Mouse (Mus musculus): ENCODE data around the gene Cldn24. TPM values are rescaled to one million over a fixed set of nuclear protein-coding genes. Genes with fewer than 3 reads are reported as not detected.

The Cldn24 gene
- polyA plus RNA-seq, 1 experiment from 2014 or later = not detected

GRCm38 (mm10) chr8:47843651-47844050, 21.7 kb downstream of the Cldn24 start:
- Histone ChIP-seq H3K36me3 (ENCODE audit: control insufficient read depth, insufficient read depth, low read length) (peaks cover 65% of the 10 kb centered on the region), H3K9ac (ENCODE audit: low read depth, low read length) (no peak overlapping the region), H3K9me3 (ENCODE audit: control insufficient read depth, low read length) (no peaks in the 10 kb centered on the region), H3K4me1 (ENCODE audit: control insufficient read depth, insufficient read depth, low read length) (no peaks in the 10 kb centered on the region), H3K27ac (ENCODE audit: low read depth, low read length) (no peak overlapping the region), H3K4me3 (ENCODE audit: low read length) (no peak overlapping the region), H3K4me2 (replicated peaks; ENCODE audit: low read depth, low read length) (no peak overlapping the region), H3K27me3 (ENCODE audit: control insufficient read depth, insufficient read depth, low read length) (no peaks in the 10 kb centered on the region)
- no peak for ATAC-seq (ENCODE audit: low FRiP score, low TSS enrichment)
- 95% methylated on average over 10 of the region's 10 CpGs for WGBS

DNA sequence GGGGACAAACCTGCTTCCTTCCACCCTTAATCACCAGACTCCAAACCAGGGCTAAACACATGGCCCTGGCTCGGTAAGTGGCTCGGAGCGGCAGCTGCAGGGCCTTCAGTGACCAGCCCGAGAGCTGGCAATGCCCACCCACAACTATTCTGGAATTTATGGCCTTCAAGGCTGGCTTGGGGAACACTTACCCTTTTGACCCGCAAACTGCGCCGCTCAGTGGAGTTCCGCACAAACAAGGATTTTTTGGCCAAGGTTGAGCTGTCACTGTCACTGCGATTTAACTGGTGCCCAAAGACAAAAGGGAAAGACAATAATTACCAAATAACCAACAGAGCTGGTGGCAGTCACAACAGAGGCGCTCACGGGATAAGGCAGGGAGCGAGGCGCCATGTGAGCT, 24.0 kb downstream of the Cldn24 start:
- Histone ChIP-seq H3K36me3 (ENCODE audit: control insufficient read depth, insufficient read depth, low read length) (peaks cover 66% of the 10 kb centered on the region), H3K4me3 (ENCODE audit: low read length) (no peak overlapping the region), H3K4me1 (ENCODE audit: control insufficient read depth, insufficient read depth, low read length) (no peaks in the 10 kb centered on the region), H3K4me2 (replicated peaks; ENCODE audit: low read depth, low read length) (no peak overlapping the region), H3K27ac (ENCODE audit: low read depth, low read length) (no peak overlapping the region), H3K27me3 (ENCODE audit: control insufficient read depth, insufficient read depth, low read length) (no peaks in the 10 kb centered on the region), H3K9me3 (ENCODE audit: control insufficient read depth, low read length) (no peaks in the 10 kb centered on the region), H3K9ac (ENCODE audit: low read depth, low read length) (no peak overlapping the region)
- ATAC-seq (ENCODE audit: low FRiP score, low TSS enrichment) = peak; percentile 49
- 39% methylated on average over 13 of the region's 13 CpGs for WGBS

DNA sequence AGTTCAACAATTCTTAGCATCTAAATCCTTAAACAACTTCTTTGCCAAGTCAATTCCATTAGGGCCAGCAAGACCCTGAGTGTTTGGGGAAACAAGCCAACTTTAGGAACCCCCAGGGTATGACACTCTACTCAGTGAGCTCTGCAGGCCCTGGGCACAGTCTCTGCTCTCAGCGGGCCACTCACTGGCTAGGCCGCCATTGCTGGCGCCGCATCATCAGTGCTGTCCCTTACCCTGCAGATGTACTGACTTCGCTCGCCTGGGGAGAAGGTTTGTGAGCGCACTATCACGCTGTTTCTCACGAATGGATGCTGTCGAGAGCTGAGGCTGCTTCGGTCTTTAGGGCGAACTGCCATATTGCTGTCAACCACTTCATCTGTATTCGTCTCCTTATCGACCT, 25.2 kb downstream of the Cldn24 start:
- H3K4me3 ChIP-seq (ENCODE audit: low read length) = no peak overlapping the region
- H3K4me1 ChIP-seq (ENCODE audit: control insufficient read depth, insufficient read depth, low read length) = peaks cover 5% of the 10 kb centered on the region; the same call in 1 of the 2 replicates
- 97% methylated on average over 14 of the region's 14 CpGs for WGBS
- no peaks in the 10 kb centered on the region for H3K9me3 ChIP-seq (ENCODE audit: control insufficient read depth, low read length)
- ATAC-seq (ENCODE audit: low FRiP score, low TSS enrichment) = no peak
- H3K27me3 ChIP-seq (ENCODE audit: control insufficient read depth, insufficient read depth, low read length) = no peaks in the 10 kb centered on the region
- H3K36me3 ChIP-seq (ENCODE audit: control insufficient read depth, insufficient read depth, low read length) = peaks cover 59% of the 10 kb centered on the region
- H3K4me2 ChIP-seq (replicated peaks; ENCODE audit: low read depth, low read length) = no peak overlapping the region
- no peak overlapping the region for H3K9ac ChIP-seq (ENCODE audit: low read depth, low read length)
- no peak overlapping the region for H3K27ac ChIP-seq (ENCODE audit: low read depth, low read length)

DNA sequence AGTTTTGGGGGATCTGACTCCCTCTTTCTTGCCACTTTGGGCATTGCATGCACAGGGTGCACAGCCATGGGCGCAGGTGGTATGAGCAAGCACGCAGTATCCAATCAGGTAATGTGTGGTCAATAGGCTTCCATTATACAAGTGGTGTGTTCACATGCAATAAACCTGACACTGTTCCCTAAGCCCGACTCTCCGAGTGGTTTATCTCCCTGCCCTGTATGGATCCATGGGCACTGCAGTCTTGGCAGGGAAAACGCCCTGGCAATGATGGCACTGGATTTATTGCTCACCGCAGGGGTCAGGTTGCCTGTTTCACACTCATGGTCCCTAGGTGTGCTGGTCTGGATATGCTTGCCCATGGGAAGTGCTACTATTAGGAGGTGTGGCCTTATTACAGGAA, 26.0 kb downstream of the Cldn24 start:
- Histone ChIP-seq H3K9me3 (ENCODE audit: control insufficient read depth, low read length) (no peaks in the 10 kb centered on the region), H3K36me3 (ENCODE audit: control insufficient read depth, insufficient read depth, low read length) (peaks cover 53% of the 10 kb centered on the region), H3K4me3 (ENCODE audit: low read length) (no peak overlapping the region), H3K9ac (ENCODE audit: low read depth, low read length) (no peak overlapping the region), H3K27me3 (ENCODE audit: control insufficient read depth, insufficient read depth, low read length) (no peaks in the 10 kb centered on the region), H3K4me1 (ENCODE audit: control insufficient read depth, insufficient read depth, low read length) (peaks cover 8% of the 10 kb centered on the region; the same call in 1 of the 2 replicates), H3K27ac (ENCODE audit: low read depth, low read length) (no peak overlapping the region), H3K4me2 (replicated peaks; ENCODE audit: low read depth, low read length) (no peak overlapping the region)
- WGBS = 93% methylated on average over 6 of the region's 6 CpGs
- ATAC-seq (ENCODE audit: low FRiP score, low TSS enrichment) = no peak

GRCm38 (mm10) chr8:47849842-47850241, 27.9 kb downstream of the Cldn24 start:
- no peak for ATAC-seq (ENCODE audit: low FRiP score, low TSS enrichment)
- Histone ChIP-seq H3K36me3 (ENCODE audit: control insufficient read depth, insufficient read depth, low read length) (peaks cover 38% of the 10 kb centered on the region), H3K4me2 (replicated peaks; ENCODE audit: low read depth, low read length) (no peak overlapping the region)

DNA sequence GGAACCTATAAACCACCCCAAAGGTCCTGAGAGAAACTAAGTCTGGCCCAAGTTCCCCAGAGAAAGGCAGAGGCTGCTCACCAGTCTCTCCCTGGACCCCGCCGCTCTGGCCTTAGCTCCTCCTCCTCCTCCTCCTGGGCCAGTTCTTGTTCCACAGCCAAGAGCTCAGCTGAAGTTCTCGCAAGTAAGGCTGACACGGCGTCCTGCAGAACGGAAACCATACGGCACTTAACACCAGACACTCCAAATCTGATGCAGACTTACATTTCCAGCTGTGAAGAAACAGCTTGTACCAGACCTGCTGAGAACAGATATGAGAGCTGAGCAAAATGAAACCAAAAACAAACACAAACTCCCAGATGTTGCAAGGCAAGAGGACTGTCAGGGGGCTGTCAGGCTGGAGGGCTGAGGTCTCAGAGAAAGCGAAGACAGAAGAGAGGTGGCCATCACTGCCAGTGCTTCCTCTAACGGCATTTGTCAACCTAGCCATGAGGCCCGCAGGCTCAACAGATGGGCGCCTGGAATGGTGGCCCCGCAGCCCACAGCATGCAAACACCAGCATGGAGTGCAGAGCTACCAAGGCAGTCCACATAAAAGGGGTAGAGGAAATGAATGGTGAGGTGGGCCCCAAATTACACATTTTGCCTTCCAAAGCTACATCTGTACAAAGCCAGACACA, 30.0 kb downstream of the Cldn24 start:
- Histone ChIP-seq H3K36me3 (ENCODE audit: control insufficient read depth, insufficient read depth, low read length) (peaks cover 43% of the 10 kb centered on the region), H3K4me3 (ENCODE audit: low read length) (no peak overlapping the region), H3K27ac (ENCODE audit: low read depth, low read length) (0 out of 2 replicates have a peak overlapping the region, but pooled peaks have one; percentile 32), H3K4me2 (replicated peaks; ENCODE audit: low read depth, low read length) (no peak overlapping the region; the same call in 1 of the 2 replicates), H3K4me1 (ENCODE audit: control insufficient read depth, insufficient read depth, low read length) (peaks cover 8% of the 10 kb centered on the region; the same call in 1 of the 2 replicates), H3K9me3 (ENCODE audit: control insufficient read depth, low read length) (no peaks in the 10 kb centered on the region), H3K9ac (ENCODE audit: low read depth, low read length) (no peak overlapping the region), H3K27me3 (ENCODE audit: control insufficient read depth, insufficient read depth, low read length) (no peaks in the 10 kb centered on the region)
- WGBS = 49% methylated on average over 12 of the region's 12 CpGs
- peak; percentile 65; the same call in 1 of the 2 replicates for ATAC-seq (ENCODE audit: low FRiP score, low TSS enrichment)

More at GRCm38 (mm10) chr8:47849842-47850241, 27.9 kb downstream of the Cldn24 start:
- H3K9ac ChIP-seq (ENCODE audit: low read depth, low read length) = no peak overlapping the region
- no peaks in the 10 kb centered on the region for H3K9me3 ChIP-seq (ENCODE audit: control insufficient read depth, low read length)
- no peak overlapping the region for H3K4me3 ChIP-seq (ENCODE audit: low read length)
- 81% methylated on average over 8 of the region's 8 CpGs for WGBS
- H3K27ac ChIP-seq (ENCODE audit: low read depth, low read length) = no peak overlapping the region
- peaks cover 8% of the 10 kb centered on the region; the same call in 1 of the 2 replicates for H3K4me1 ChIP-seq (ENCODE audit: control insufficient read depth, insufficient read depth, low read length)
- no peaks in the 10 kb centered on the region for H3K27me3 ChIP-seq (ENCODE audit: control insufficient read depth, insufficient read depth, low read length)

- Histone ChIP-seq H3K4me3 (ENCODE audit: low read length) (no peak overlapping the region), H3K9ac (ENCODE audit: low read depth, low read length) (no peak overlapping the region), H3K36me3 (ENCODE audit: control insufficient read depth, insufficient read depth, low read length) (peaks cover 36% of the 10 kb centered on the region), H3K4me2 (replicated peaks; ENCODE audit: low read depth, low read length) (no peak overlapping the region), H3K9me3 (ENCODE audit: control insufficient read depth, low read length) (no peaks in the 10 kb centered on the region), H3K27ac (ENCODE audit: low read depth, low read length) (no peak overlapping the region), H3K27me3 (ENCODE audit: control insufficient read depth, insufficient read depth, low read length) (no peaks in the 10 kb centered on the region), H3K4me1 (ENCODE audit: control insufficient read depth, insufficient read depth, low read length) (peaks cover 8% of the 10 kb centered on the region; the same call in 1 of the 2 replicates)
- ATAC-seq (ENCODE audit: low FRiP score, low TSS enrichment) = no peak
- 81% methylated on average over 5 of the region's 5 CpGs for WGBS
Measured at GRCm38 (mm10) chr8:47852737-47853136, 30.8 kb downstream of the Cldn24 start.

- no peak overlapping the region for H3K9ac ChIP-seq (ENCODE audit: low read depth, low read length)
- 88% methylated on average over 5 of the region's 5 CpGs for WGBS
- peaks cover 38% of the 10 kb centered on the region for H3K36me3 ChIP-seq (ENCODE audit: control insufficient read depth, insufficient read depth, low read length)
- ATAC-seq (ENCODE audit: low FRiP score, low TSS enrichment) = 0 out of 2 replicates have a peak, but pooled peaks have one; percentile 30
- H3K27me3 ChIP-seq (ENCODE audit: control insufficient read depth, insufficient read depth, low read length) = no peaks in the 10 kb centered on the region
- H3K9me3 ChIP-seq (ENCODE audit: control insufficient read depth, low read length) = no peaks in the 10 kb centered on the region
- H3K27ac ChIP-seq (ENCODE audit: low read depth, low read length) = no peak overlapping the region
- H3K4me3 ChIP-seq (ENCODE audit: low read length) = no peak overlapping the region
- no peak overlapping the region for H3K4me2 ChIP-seq (replicated peaks; ENCODE audit: low read depth, low read length)
- peaks cover 8% of the 10 kb centered on the region; the same call in 1 of the 2 replicates for H3K4me1 ChIP-seq (ENCODE audit: control insufficient read depth, insufficient read depth, low read length)
Measured at GRCm38 (mm10) chr8:47853356-47853755, 31.4 kb downstream of the Cldn24 start.

GRCm38 (mm10) chr8:47859259-47859658, 37.3 kb downstream of the Cldn24 start:
- 94% methylated on average over 12 of the region's 12 CpGs for WGBS
- H3K36me3 ChIP-seq (ENCODE audit: control insufficient read depth, insufficient read depth, low read length) = peaks cover 50% of the 10 kb centered on the region
- no peaks in the 10 kb centered on the region for H3K9me3 ChIP-seq (ENCODE audit: control insufficient read depth, low read length)
- no peaks in the 10 kb centered on the region for H3K4me1 ChIP-seq (ENCODE audit: control insufficient read depth, insufficient read depth, low read length)
- no peak overlapping the region for H3K27ac ChIP-seq (ENCODE audit: low read depth, low read length)
- no peak overlapping the region for H3K9ac ChIP-seq (ENCODE audit: low read depth, low read length)
- ATAC-seq (ENCODE audit: low FRiP score, low TSS enrichment) = no peak
- no peak overlapping the region for H3K4me2 ChIP-seq (replicated peaks; ENCODE audit: low read depth, low read length)
- no peak overlapping the region for H3K4me3 ChIP-seq (ENCODE audit: low read length)
- no peaks in the 10 kb centered on the region for H3K27me3 ChIP-seq (ENCODE audit: control insufficient read depth, insufficient read depth, low read length)

All from kidney, embryonic 14.5 days (tissue).